Mouse (Mus musculus) cerebellum, adult 2 months (tissue): ENCODE measurements at regions not wholly inside any gene's neighbourhood (a gene's known extent, or its start where the extent isn't known, plus 50 kb on each side); places are given as distances from the start of the nearest gene placed in this dataset.

Experiments used
- DNase-seq, 2 experiments: peaks; one replicate each; pipeline ENCODE4 v3.0.0; 2021
- H3K27ac ChIP-seq: fragments of 200-500 bp; 2 replicates; pipeline ENCODE4 v1.5.1; 2012; ENCODE audit warnings: low read length, control low read depth, inconsistent platforms; ENCODE audit not compliant: insufficient read depth
- H3K27me3 ChIP-seq: fragments of 200-500 bp; 2 replicates; pipeline ENCODE4 v1.6.1; 2012; ENCODE audit warnings: inconsistent platforms, mild to moderate bottlenecking, low read length, moderate library complexity; ENCODE audit not compliant: control insufficient read depth, insufficient read depth
- H3K4me1 ChIP-seq: fragments of 200-500 bp; 2 replicates; pipeline ENCODE4 v1.6.1; 2011; ENCODE audit warnings: low read length; ENCODE audit not compliant: control insufficient read depth, insufficient read depth
- H3K4me3 ChIP-seq: fragments of 200-500 bp; replicated peaks from 2 replicates; pipeline ENCODE3; 2011; ENCODE audit warnings: mild to moderate bottlenecking, low read depth, low read length, control low read depth; ENCODE audit not compliant: insufficient read depth
- CTCF ChIP-seq: fragments of 200-500 bp; IDR thresholded peaks from 2 replicates; pipeline ENCODE4 v1.5.1; 2011; ENCODE audit warnings: low read depth, mild to moderate bottlenecking, control low read depth, low read length, moderate library complexity, borderline replicate concordance; ENCODE audit not compliant: insufficient read depth
- POLR2A ChIP-seq: fragments of 200-500 bp; IDR thresholded peaks from 2 replicates; pipeline ENCODE4 v1.6.1; 2011; ENCODE audit warnings: low read length, control low read depth, borderline replicate concordance; ENCODE audit not compliant: insufficient read depth
- WGBS: fragments of 180-500 bp; shearing (Covaris S2); methylation state at CpG from one replicate; pipeline ENCODE4 v1.1.7; 2018; 5-methylcytosine and 5-hydroxymethylcytosine counted together

GRCm38 (mm10) chr15:68496438-68496837, 1995.7 kb upstream of the Lrrc6 start:
- no peak for TF ChIP-seq CTCF
- no peak for TF ChIP-seq POLR2A
- no peak for DNase-seq
- H3K4me3 ChIP-seq, result no peak overlapping the region
- H3K27ac ChIP-seq, result no peak overlapping the region
- WGBS, result 11% methylated on average over 2 of the region's 2 CpGs
- no peaks in the 10 kb centered on the region for H3K27me3 ChIP-seq
- H3K4me1 ChIP-seq, result no peaks in the 10 kb centered on the region

GRCm38 (mm10) chr15:68484789-68485188, 1984.1 kb upstream of the Lrrc6 start:
- 97% methylated on average over 1 of the region's 1 CpGs for WGBS
- no peaks in the 10 kb centered on the region for H3K27me3 ChIP-seq
- H3K27ac ChIP-seq, result no peak overlapping the region

DNA sequence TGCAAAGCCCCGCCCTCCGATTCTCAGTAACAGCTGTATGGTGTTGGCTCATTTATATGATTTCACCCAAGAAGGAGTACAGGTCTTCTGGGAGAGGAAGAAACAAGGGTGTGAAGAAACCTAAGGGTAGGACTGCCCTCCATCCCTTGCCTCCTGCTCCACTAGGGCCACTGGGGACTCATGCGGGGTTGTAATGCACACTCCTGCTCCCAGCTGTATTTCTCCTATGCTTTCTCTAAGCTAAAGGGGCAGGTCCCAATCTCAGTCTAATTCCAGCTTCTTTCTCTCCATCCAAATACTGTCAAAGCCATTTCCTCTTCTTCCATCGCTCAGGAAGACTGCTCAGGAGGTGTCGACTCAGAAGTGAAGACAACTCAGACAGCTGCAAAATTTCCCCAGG, 1977.0 kb upstream of the Lrrc6 start:
- H3K27ac ChIP-seq, result no peak overlapping the region
- TF ChIP-seq CTCF (no peak), POLR2A (no peak)
- no peak overlapping the region for H3K4me3 ChIP-seq
- H3K4me1 ChIP-seq, result no peaks in the 10 kb centered on the region
- no peaks in the 10 kb centered on the region for H3K27me3 ChIP-seq
- WGBS, result 72% methylated on average over 5 of the region's 5 CpGs
- DNase-seq, result no peak

More at GRCm38 (mm10) chr15:68484789-68485188, 1984.1 kb upstream of the Lrrc6 start:
- H3K4me1 ChIP-seq, result no peaks in the 10 kb centered on the region
- DNase-seq, result no peak
- no peak overlapping the region for H3K4me3 ChIP-seq
- TF ChIP-seq POLR2A (no peak), CTCF (no peak)

- H3K4me1 ChIP-seq, result no peaks in the 10 kb centered on the region
- H3K4me3 ChIP-seq, result no peak overlapping the region
- no peaks in the 10 kb centered on the region for H3K27me3 ChIP-seq
- no peak for TF ChIP-seq CTCF
- TF ChIP-seq POLR2A, result no peak
- WGBS, result 88% methylated on average over 4 of the region's 4 CpGs
- DNase-seq, result no peak
- H3K27ac ChIP-seq, result no peak overlapping the region
These were observed 1971.2 kb upstream of the Lrrc6 start for GRCm38 (mm10) chr15:68471928-68472327.

DNA sequence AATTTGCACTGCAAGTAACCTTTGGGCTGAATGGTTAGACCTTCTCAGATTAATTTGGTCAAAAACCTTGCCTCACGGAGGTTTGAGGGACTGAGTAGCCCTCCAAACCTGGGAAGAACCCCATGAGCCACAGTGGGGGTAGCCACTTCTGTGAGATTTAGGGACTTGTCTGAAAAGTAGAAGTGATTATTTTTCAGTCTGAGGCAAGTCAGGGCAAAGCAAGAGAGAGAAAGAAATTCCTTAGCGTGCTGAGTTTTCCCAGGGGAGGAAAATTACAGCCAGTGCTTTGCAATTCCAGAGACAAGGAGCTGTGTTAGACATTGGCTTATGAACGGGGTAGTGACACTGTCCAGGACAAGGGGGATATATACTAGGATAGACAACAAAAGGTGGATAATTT, 1962.1 kb upstream of the Lrrc6 start:
- no peak overlapping the region for H3K4me3 ChIP-seq
- TF ChIP-seq CTCF (no peak), POLR2A (no peak)
- H3K27ac ChIP-seq, result no peak overlapping the region
- WGBS, result 59% methylated on average over 3 of the region's 3 CpGs
- no peaks in the 10 kb centered on the region for H3K27me3 ChIP-seq
- H3K4me1 ChIP-seq, result no peaks in the 10 kb centered on the region
- no peak for DNase-seq

GRCm38 (mm10) chr15:68457239-68457638, 1956.5 kb upstream of the Lrrc6 start:
- DNase-seq, result no peak
- H3K4me1 ChIP-seq, result no peaks in the 10 kb centered on the region
- no peak overlapping the region for H3K27ac ChIP-seq
- TF ChIP-seq CTCF (no peak), POLR2A (no peak)
- 67% methylated on average over 2 of the region's 2 CpGs for WGBS
- no peaks in the 10 kb centered on the region; the same call in 1 of the 2 replicates for H3K27me3 ChIP-seq
- no peak overlapping the region for H3K4me3 ChIP-seq

- no peaks in the 10 kb centered on the region; the same call in 1 of the 2 replicates for H3K27me3 ChIP-seq
- DNase-seq, result no peak
- TF ChIP-seq CTCF (no peak), POLR2A (no peak)
- no peaks in the 10 kb centered on the region for H3K4me1 ChIP-seq
- 69% methylated on average over 2 of the region's 2 CpGs for WGBS
- no peak overlapping the region for H3K27ac ChIP-seq
- H3K4me3 ChIP-seq, result no peak overlapping the region
These were observed 1951.3 kb upstream of the Lrrc6 start for GRCm38 (mm10) chr15:68451971-68452370.

DNA sequence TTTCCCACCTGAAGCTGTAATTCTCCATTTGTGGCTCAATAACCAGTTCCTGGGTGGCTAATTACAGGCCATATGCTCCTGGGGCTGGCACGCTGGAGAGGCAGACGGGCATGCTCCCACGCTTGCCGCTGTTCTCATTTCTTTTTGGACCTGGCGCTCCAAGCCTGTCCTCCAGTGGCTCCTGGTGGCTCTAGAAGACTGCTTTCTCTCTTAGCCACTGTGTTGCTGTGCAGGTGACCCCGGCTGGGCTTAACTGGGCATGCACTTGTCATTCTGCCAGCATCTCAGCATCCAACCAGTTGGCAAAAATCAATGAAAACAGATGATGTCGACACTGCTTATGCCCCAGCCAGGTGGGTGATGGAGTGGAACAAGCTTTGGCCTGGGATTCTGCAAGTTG, 1944.6 kb upstream of the Lrrc6 start:
- Histone ChIP-seq H3K4me1 (peaks cover 11% of the 10 kb centered on the region), H3K27ac (no peak overlapping the region), H3K27me3 (no peaks in the 10 kb centered on the region), H3K4me3 (no peak overlapping the region)
- TF ChIP-seq POLR2A, result no peak
- TF ChIP-seq CTCF, result no peak
- 6% methylated on average over 7 of the region's 7 CpGs for WGBS
- DNase-seq, result peak; percentile 71 to 81
